9 mouse cellular contexts compared by ENCODE assay signal in the genomic region with DNA sequence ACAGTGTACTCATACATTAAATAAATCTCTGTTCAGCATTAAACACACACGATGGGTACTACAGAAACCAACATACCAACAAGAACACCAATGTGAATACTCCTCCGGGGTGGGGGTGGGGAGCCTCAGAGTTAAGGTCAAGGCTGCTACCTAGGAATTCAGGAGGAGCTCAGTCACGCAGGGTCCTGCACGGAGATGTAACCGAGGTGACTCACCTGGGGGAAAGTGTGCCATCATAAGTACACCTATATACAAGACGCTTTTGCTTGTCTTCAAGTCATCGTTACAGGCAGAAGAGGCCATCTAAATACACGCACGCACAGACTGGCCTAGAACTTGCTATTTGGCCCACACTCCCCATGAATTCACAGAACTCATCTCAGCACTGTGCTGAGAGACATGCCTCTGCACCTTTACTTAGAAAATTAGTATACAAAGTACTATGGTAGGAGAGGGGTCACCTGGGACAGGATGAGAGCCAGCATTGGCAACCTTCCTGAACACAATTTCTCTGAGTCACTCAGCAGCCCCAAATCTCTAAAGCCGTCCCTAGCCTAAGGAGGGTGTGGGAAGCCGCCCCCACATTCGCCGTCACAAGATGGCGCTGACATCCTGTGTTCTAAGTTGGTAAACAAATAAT. TPM values are rescaled to one million over a fixed set of nuclear protein-coding genes. Genes with fewer than 3 reads are reported as not detected.
A peak's percentile ranks its signal among the peaks of the same experiment; 100 is the strongest.
DNase-seq lines count a peak whose midpoint lies in the region; ATAC-seq lines count a peak whose summit lies in the region.
"Had no signal": no experiment of that assay in that cellular context is flagged by ENCODE, and none has a peak within 500 bp of the region (broad histone marks: within the 10 kb centered on the region; RNA-seq: fewer than 3 reads in every experiment).

No protein-coding gene starts in this region.

- H3K36me3 ChIP-seq in heart, embryonic 14.5 days (ENCODE audit: control insufficient read depth, insufficient read depth, low read length): no peaks in the 10 kb centered on the region
- no peaks in the 10 kb centered on the region for H3K36me3 ChIP-seq in kidney, embryonic 16.5 days (ENCODE audit: insufficient read depth, low read length)
- no peaks in the 10 kb centered on the region for H3K36me3 ChIP-seq in stomach, embryonic 16.5 days (ENCODE audit: control insufficient read depth, insufficient read depth, low read length)

- 0 out of 2 replicates have a peak overlapping the region, but pooled peaks have one; percentile 36 for H3K4me2 ChIP-seq in heart, embryonic 14.5 days (ENCODE audit: low read length)
- 0 out of 2 replicates have a peak overlapping the region, but pooled peaks have one; percentile 8 for H3K4me2 ChIP-seq in kidney, embryonic 16.5 days (replicated peaks; ENCODE audit: low read depth, low read length)
- H3K4me2 ChIP-seq in stomach, embryonic 16.5 days (ENCODE audit: low read depth, low read length): peak overlapping the region; percentile 29; the same call in 1 of the 2 replicates

- no peaks in the 10 kb centered on the region for H3K9me3 ChIP-seq in heart, embryonic 14.5 days (ENCODE audit: control insufficient read depth, low read length)
- H3K9me3 ChIP-seq in kidney, embryonic 16.5 days (ENCODE audit: low read length): no peaks in the 10 kb centered on the region
- H3K9me3 ChIP-seq in stomach, embryonic 16.5 days (replicated peaks; ENCODE audit: control insufficient read depth, low read length): no peaks in the 10 kb centered on the region

- H3K9ac ChIP-seq in heart, embryonic 14.5 days (ENCODE audit: low read length): no peak overlapping the region
- 0 out of 2 replicates have a peak overlapping the region, but pooled peaks have one; percentile 0 for H3K9ac ChIP-seq in kidney, embryonic 16.5 days (replicated peaks; ENCODE audit: low read length)
- peak overlapping the region; percentile 31; the same call in 1 of the 2 replicates for H3K9ac ChIP-seq in stomach, embryonic 16.5 days (ENCODE audit: low read length)

- no peaks in the 10 kb centered on the region for H3K27me3 ChIP-seq in heart, embryonic 14.5 days (ENCODE audit: control insufficient read depth, insufficient read depth, low read length)
- H3K27me3 ChIP-seq in kidney, embryonic 16.5 days (ENCODE audit: insufficient read depth, low read length): no peaks in the 10 kb centered on the region
- H3K27me3 ChIP-seq in stomach, embryonic 16.5 days (ENCODE audit: control insufficient read depth, insufficient read depth, low read length): no peaks in the 10 kb centered on the region

- H3K4me1 ChIP-seq in heart, embryonic 14.5 days (ENCODE audit: control insufficient read depth in 2 of 2, insufficient read depth in 2 of 2, low read length in 2 of 2): peaks cover 15 to 25% of the 10 kb centered on the region in 2 experiments
- peaks cover 27% of the 10 kb centered on the region for H3K4me1 ChIP-seq in kidney, embryonic 16.5 days (ENCODE audit: insufficient read depth, low read length)
- H3K4me1 ChIP-seq in stomach, embryonic 16.5 days (ENCODE audit: control insufficient read depth, insufficient read depth, low read length): peaks cover 13% of the 10 kb centered on the region

- DNase-seq in right cerebral cortex, adult 18-20 months: peak; percentile 41
- DNase-seq in right cerebral cortex, postnatal 4 days: no peak
- DNase-seq in embryo, embryonic 9.5 days (ENCODE audit: extremely low spot score): peak; percentile 33
- DNase-seq in lung, postnatal 14 days: peak; percentile 17
- DNase-seq in MN1 (ENCODE audit: low spot score): no peak

- 63% methylated on average over 14 of the region's 14 CpGs for WGBS in heart, embryonic 14.5 days
- WGBS in kidney, embryonic 16.5 days: 67% methylated on average over 14 of the region's 14 CpGs
- 59% methylated on average over 14 of the region's 14 CpGs for WGBS in stomach, embryonic 16.5 days

- no peak overlapping the region; a peak in 1 of 4 replicates for H3K27ac ChIP-seq in heart, embryonic 14.5 days (replicated peaks in 1 of 2; ENCODE audit: control insufficient read depth in 1 of 2, insufficient read depth in 1 of 2, low read depth in 2 of 2, low read length in 2 of 2)
- H3K27ac ChIP-seq in kidney, embryonic 16.5 days (ENCODE audit: low read length): peak overlapping the region; percentile 30
- H3K27ac ChIP-seq in stomach, embryonic 16.5 days (ENCODE audit: low read length): peak overlapping the region; percentile 42; the same call in 1 of the 2 replicates

- no peak overlapping the region for H3K4me3 ChIP-seq in heart, embryonic 14.5 days (ENCODE audit: control insufficient read depth in 1 of 2, insufficient read depth in 1 of 2, low read depth in 1 of 2, low read length in 2 of 2)
- no peak overlapping the region for H3K4me3 ChIP-seq in kidney, embryonic 16.5 days (ENCODE audit: low read length)
- peak overlapping the region; percentile 17 for H3K4me3 ChIP-seq in stomach, embryonic 16.5 days (replicated peaks; ENCODE audit: low read length)
- H3K4me3 ChIP-seq: myocyte had no signal

- peak; percentile 47; the same call in 1 of the 2 replicates for ATAC-seq in heart, embryonic 14.5 days (ENCODE audit: insufficient number of reproducible peaks, insufficient read depth, low FRiP score, low read depth)
- ATAC-seq in kidney, embryonic 16.5 days (ENCODE audit: low FRiP score, low TSS enrichment): peak; percentile 40; the same call in 1 of the 2 replicates
- ATAC-seq in stomach, embryonic 16.5 days (ENCODE audit: insufficient read depth, low FRiP score): peak; percentile 64; the same call in 1 of the 2 replicates

RNA-seq across cellular contexts. Expression of gene Rnf157, which starts 23.9 kb away (rescaled TPM):
- 8.3 and 8.4 TPM in 2 replicates for polyA plus RNA-seq in heart, embryonic 14.5 days (2014; fragmentation: Nextera tagmentation; extraction: Ambion mirVana)
- 6.1 and 6.8 TPM in 2 replicates for polyA plus RNA-seq in kidney, embryonic 16.5 days (2015; fragmentation: Nextera tagmentation; extraction: Ambion mirVana)
- 5.2 TPM in 2 replicates for polyA plus RNA-seq in stomach, embryonic 16.5 days (2015; fragmentation: Nextera tagmentation; extraction: Ambion mirVana)

RNA-seq across cellular contexts. Expression of gene Ubald2, which starts 44.9 kb away (rescaled TPM):
- 53.4 and 62.9 TPM in 2 replicates for polyA plus RNA-seq in heart, embryonic 14.5 days (2014; fragmentation: Nextera tagmentation; extraction: Ambion mirVana)
- 51.2 and 51.4 TPM in 2 replicates for polyA plus RNA-seq in kidney, embryonic 16.5 days (2015; fragmentation: Nextera tagmentation; extraction: Ambion mirVana)
- polyA plus RNA-seq in stomach, embryonic 16.5 days (2015; fragmentation: Nextera tagmentation; extraction: Ambion mirVana): 30.2 and 34.8 TPM in 2 replicates

RNA-seq across cellular contexts. Expression of gene Foxj1, which starts 53.8 kb away (rescaled TPM):
- 0.07 and 0.12 TPM in 2 replicates for polyA plus RNA-seq in heart, embryonic 14.5 days (2014; fragmentation: Nextera tagmentation; extraction: Ambion mirVana)
- 2.7 and 3.5 TPM in 2 replicates for polyA plus RNA-seq in kidney, embryonic 16.5 days (2015; fragmentation: Nextera tagmentation; extraction: Ambion mirVana)
- 0.39 and 0.41 TPM in 2 replicates for polyA plus RNA-seq in stomach, embryonic 16.5 days (2015; fragmentation: Nextera tagmentation; extraction: Ambion mirVana)

Comparison
In these comparisons a context has a peak if more than half of its experiments do, and no peak if none do; other contexts are left out.
1. DNase-seq: peak in right cerebral cortex, adult 18-20 months (single experiment), embryo, embryonic 9.5 days (single experiment) and lung, postnatal 14 days (single experiment); none in right cerebral cortex, postnatal 4 days (single experiment) and MN1 (single experiment).
2. H3K27ac ChIP-seq: peak in kidney, embryonic 16.5 days (single experiment) and stomach, embryonic 16.5 days (single experiment); none in heart, embryonic 14.5 days (0 of 2).
3. Peak in every context shown above with its lines, with median percentiles within 50 percentile points of each other: ATAC-seq and H3K4me2 ChIP-seq.